Mouse (Mus musculus): ENCODE measurements around the gene Mcam. TPM values are rescaled to one million over a fixed set of nuclear protein-coding genes. Genes with fewer than 3 reads are reported as not detected.

Mcam gene
- polyA plus RNA-seq, 1 experiment from 2014 or later, result 40.0 TPM

- WGBS, result 81% methylated on average over 3 of the region's 3 CpGs
- Histone ChIP-seq H3K9ac (no peak overlapping the region), H3K4me2 (replicated peaks) (no peak overlapping the region), H3K4me1 (replicated peaks) (no peaks in the 10 kb centered on the region), H3K4me3 (replicated peaks) (no peak overlapping the region), H3K27ac (no peak overlapping the region), H3K27me3 (replicated peaks) (no peaks in the 10 kb centered on the region), H3K9me3 (no peaks in the 10 kb centered on the region), H3K36me3 (no peaks in the 10 kb centered on the region)
- no peak for ATAC-seq
Measured at GRCm38 (mm10) chr9:44191166-44191565, 56.9 kb downstream of the Mcam start.

- 90% methylated on average over 3 of the region's 3 CpGs for WGBS
- Histone ChIP-seq H3K27ac (no peak overlapping the region), H3K4me1 (replicated peaks) (no peaks in the 10 kb centered on the region), H3K9ac (no peak overlapping the region), H3K9me3 (no peaks in the 10 kb centered on the region), H3K4me2 (replicated peaks) (no peak overlapping the region), H3K36me3 (no peaks in the 10 kb centered on the region), H3K27me3 (replicated peaks) (no peaks in the 10 kb centered on the region), H3K4me3 (replicated peaks) (no peak overlapping the region)
- ATAC-seq, result no peak
Measured at GRCm38 (mm10) chr9:44192312-44192711, 58.0 kb downstream of the Mcam start.

Other genes with a start within 250 kb of the Mcam start
- gene Thy1, start 91.1 kb upstream of the Mcam start, polyA plus RNA-seq (2015; fragmentation: Nextera tagmentation; extraction: Ambion mirVana), result 1.8 and 2.1 TPM in 2 replicates
- 10.8 and 16.6 TPM in 2 replicates for gene Usp2, start 67.4 kb upstream of the Mcam start, polyA plus RNA-seq (2015; fragmentation: Nextera tagmentation; extraction: Ambion mirVana)
- gene Mfrp, start 32.7 kb upstream of the Mcam start, polyA plus RNA-seq (2015; fragmentation: Nextera tagmentation; extraction: Ambion mirVana), result 0.06 and 0.10 TPM in 2 replicates
- gene C1qtnf5, start 27.2 kb upstream of the Mcam start, polyA plus RNA-seq (2015; fragmentation: Nextera tagmentation; extraction: Ambion mirVana), result 3.1 and 3.5 TPM in 2 replicates
- gene Gm49380, start 21.0 kb upstream of the Mcam start, polyA plus RNA-seq (2015; fragmentation: Nextera tagmentation; extraction: Ambion mirVana), result 0.10 TPM in 1 of 2 replicates, not detected in the other
- gene Rnf26, start 21.0 kb upstream of the Mcam start, polyA plus RNA-seq (2015; fragmentation: Nextera tagmentation; extraction: Ambion mirVana), result 56.9 and 57.9 TPM in 2 replicates
- 13.2 and 14.8 TPM in 2 replicates for gene Cbl, start 99.6 kb downstream of the Mcam start, polyA plus RNA-seq (2015; fragmentation: Nextera tagmentation; extraction: Ambion mirVana)
- gene Ccdc153, start 106.2 kb downstream of the Mcam start, polyA plus RNA-seq (2015; fragmentation: Nextera tagmentation; extraction: Ambion mirVana), result not detected in 2 replicates
- 11.7 and 12.9 TPM in 2 replicates for gene Pdzd3, start 117.0 kb downstream of the Mcam start, polyA plus RNA-seq (2015; fragmentation: Nextera tagmentation; extraction: Ambion mirVana)
- 5.5 and 5.9 TPM in 2 replicates for gene Nlrx1, start 134.1 kb downstream of the Mcam start, polyA plus RNA-seq (2015; fragmentation: Nextera tagmentation; extraction: Ambion mirVana)
- 2.5 and 2.9 TPM in 2 replicates for gene Abcg4, start 154.1 kb downstream of the Mcam start, polyA plus RNA-seq (2015; fragmentation: Nextera tagmentation; extraction: Ambion mirVana)
- gene Hinfp, start 171.2 kb downstream of the Mcam start, polyA plus RNA-seq (2015; fragmentation: Nextera tagmentation; extraction: Ambion mirVana), result 19.9 and 21.2 TPM in 2 replicates
- gene C2cd2l, start 185.8 kb downstream of the Mcam start, polyA plus RNA-seq (2015; fragmentation: Nextera tagmentation; extraction: Ambion mirVana), result 6.8 and 10.6 TPM in 2 replicates
- 38.2 and 38.6 TPM in 2 replicates for gene Dpagt1, start 191.6 kb downstream of the Mcam start, polyA plus RNA-seq (2015; fragmentation: Nextera tagmentation; extraction: Ambion mirVana)
- 280 and 298 TPM in 2 replicates for gene H2afx, start 200.2 kb downstream of the Mcam start, polyA plus RNA-seq (2015; fragmentation: Nextera tagmentation; extraction: Ambion mirVana)
- 128 and 141 TPM in 2 replicates for gene Hmbs, start 209.8 kb downstream of the Mcam start, polyA plus RNA-seq (2015; fragmentation: Nextera tagmentation; extraction: Ambion mirVana)
- 28.9 and 30.3 TPM in 2 replicates for gene Vps11, start 227.2 kb downstream of the Mcam start, polyA plus RNA-seq (2015; fragmentation: Nextera tagmentation; extraction: Ambion mirVana)
- 38.8 and 43.6 TPM in 2 replicates for gene Hyou1, start 245.0 kb downstream of the Mcam start, polyA plus RNA-seq (2015; fragmentation: Nextera tagmentation; extraction: Ambion mirVana)

All from intestine, embryonic 15.5 days (tissue).